Mouse (Mus musculus): ENCODE results near the gene Gm4707. TPM values are rescaled to one million over a fixed set of nuclear protein-coding genes. Genes with fewer than 3 reads are reported as not detected.
"Not testable (repeated sequence)": the region's sequence is repeated elsewhere in the genome, so short reads cannot be mapped to it uniquely, and the experiment has no call there.

The Gm4707 gene
- total RNA-seq, 2 experiments from 2014 or later, result 0.76 to 0.89 TPM

DNA sequence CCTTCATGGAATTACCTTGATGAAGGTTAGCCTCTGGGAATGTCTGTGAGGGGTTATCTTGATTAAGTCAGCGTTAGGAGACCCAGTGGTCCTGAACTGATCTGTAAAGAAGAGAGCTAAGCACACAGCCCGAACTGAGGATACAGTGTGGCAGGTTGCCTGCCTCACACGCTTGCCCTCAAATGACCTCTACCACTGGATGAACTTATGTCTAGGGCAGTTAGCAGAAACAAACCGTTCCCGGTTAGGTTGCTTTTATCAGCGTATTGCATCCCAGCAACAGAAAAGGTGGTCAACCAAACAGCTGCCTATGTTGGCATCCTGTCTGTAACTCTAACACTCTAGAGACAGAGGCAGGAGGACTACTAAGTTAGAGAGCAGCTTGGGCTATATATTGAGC lies 14.5 kb downstream of the Gm4707 start:
- intact Hi-C loops (cut with DNase I), result no loop called here
- DNase-seq, result peak in 1 of 2 experiments; percentile 18

DNA sequence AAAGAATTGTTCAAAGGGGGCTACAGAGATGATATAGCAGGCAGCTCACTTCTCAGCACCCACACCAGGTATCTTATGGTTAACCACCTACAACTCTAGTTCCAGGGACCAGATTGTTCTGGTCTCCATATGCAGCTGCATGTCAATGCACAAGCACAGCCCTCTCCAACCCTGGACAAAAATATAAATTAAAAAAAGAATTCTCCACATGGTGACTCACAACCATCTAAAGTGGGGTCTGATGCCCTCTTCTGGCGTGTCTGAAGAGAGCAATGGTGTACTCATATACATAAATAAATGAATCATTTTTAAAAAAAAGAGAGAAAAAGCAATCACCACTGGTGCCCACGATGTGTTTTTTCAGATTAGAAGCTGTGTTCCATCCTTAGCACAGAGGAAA lies 15.0 kb downstream of the Gm4707 start:
- no peak for DNase-seq

DNA sequence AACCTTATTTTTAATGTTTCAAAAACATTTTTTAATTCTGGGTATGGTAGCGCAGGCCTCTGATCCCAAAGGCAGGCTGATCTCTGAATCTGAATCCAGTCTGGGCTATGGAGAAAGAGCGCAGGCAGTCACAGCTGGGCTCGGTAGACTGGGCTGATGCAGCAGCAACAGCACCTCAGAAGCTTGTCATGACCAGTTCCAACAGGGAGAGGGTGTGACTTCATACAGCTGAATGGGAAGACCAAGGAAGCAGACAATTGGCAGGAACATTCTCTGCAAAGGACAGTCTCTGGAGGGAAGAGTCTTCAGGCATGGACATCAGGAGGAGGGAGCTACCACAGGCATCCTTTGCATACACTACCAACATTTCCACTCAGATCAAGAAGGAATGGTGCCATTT lies 15.6 kb downstream of the Gm4707 start:
- DNase-seq, result no peak
- intact Hi-C loops (cut with DNase I), result no loop called here

More for the DNA sequence above, 15.0 kb downstream of the Gm4707 start:
- intact Hi-C loops (cut with DNase I), result no loop called here

DNA sequence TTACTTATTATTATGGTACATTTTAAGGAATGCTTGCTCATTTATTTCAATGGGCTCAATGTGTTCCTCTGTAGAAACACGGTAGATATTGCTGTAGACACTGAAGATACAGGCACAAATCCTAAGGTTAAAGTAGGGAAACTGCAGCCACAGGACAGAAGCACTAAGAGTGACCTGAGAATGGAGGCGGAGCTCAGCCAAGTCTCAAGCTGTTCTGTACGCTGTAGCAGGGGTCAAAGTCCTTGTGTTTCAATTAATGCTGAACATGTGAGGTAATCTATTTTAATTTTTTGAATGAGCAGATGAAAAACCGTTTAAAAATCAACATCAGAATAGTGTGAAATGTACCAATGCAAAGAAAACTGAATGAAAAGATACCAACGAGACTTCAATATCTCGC lies 16.4 kb downstream of the Gm4707 start:
- no peak for DNase-seq
- intact Hi-C loops (cut with DNase I), result no loop called here

DNA sequence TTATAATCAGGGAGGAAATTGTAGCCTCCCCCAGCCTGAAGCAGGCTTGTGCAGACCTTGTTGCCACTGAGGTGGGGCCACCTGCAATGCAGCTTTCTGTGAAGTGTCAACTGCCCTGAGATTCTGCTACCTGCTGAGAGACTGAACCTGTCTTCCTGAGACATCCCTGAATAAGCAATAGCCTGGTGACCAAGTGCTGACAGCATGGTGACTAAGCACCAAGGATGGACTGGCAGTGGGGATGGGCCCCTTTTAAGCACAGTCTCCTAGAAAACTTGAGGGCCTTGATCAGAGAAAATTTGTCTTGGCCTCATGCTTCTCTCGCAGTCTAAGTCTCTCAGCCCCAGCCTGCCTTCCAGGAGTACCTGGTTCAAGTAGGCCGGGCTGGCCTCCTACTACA lies 37.2 kb downstream of the Gm4707 start:
- intact Hi-C loops (cut with DNase I); DNase-seq: not testable (repeated sequence)

DNA sequence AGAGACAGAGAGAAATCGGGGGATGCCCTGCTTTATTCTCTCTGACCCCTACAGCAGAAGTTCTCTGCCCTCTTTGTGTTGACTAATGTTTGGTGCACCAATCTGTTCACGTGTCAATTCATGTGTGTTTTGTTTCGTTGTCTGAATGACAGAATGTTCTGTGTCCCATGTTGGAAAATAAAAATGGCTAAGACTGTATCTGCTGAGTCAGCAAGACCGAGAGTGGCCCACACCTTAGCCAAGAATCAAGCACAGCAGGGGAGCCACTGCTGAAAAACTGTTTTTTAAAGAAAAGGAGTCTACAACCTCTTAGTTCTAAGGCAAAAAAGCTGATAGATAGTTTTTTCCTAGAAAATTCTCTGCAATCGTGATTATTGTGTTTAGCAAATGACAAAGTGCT lies 40.3 kb downstream of the Gm4707 start:
- intact Hi-C loops (cut with DNase I); DNase-seq: not testable (repeated sequence)

DNA sequence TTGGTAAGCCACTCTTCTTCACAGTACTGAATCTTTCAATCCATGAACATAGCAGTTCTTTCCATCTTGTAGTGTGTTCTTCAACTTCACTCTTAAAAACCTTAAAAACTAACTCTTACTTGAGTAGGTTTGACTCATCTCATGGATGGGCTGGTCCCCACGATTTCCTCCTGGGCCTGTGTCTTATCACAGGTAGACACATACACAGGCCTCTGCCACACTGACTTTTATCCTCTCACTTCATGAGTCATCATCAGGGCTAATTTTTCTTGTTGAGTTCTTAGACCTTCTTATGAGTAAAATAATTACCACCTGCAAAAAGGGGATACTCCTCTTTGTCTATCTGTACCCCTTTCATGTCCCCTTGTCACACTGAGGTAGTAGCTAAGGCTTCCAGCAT lies 42.7 kb downstream of the Gm4707 start:
- intact Hi-C loops (cut with DNase I), result no loop called here

More for the DNA sequence above, 42.7 kb downstream of the Gm4707 start:
- DNase-seq, result no peak

Other genes with a start within 250 kb of the Gm4707 start
- 10 to 100 TPM; 53.7 to 67.6 TPM for gene Emilin2, start 147.9 kb downstream of the Gm4707 start, total RNA-seq (2021)
- gene Smchd1, start 15.4 kb upstream of the Gm4707 start, total RNA-seq (2021), result 10 to 100 TPM; 18.2 to 20.4 TPM
- under 1 TPM; 0.69 to 0.98 TPM for gene Ndc80, start 66.9 kb upstream of the Gm4707 start, total RNA-seq (2021)
- under 1 TPM in 1 of 2 experiments, not detected in 1; 0.19 TPM for gene Spdya, start 92.1 kb upstream of the Gm4707 start, total RNA-seq (2021)
- gene Wdr43, start 156.0 kb upstream of the Gm4707 start, total RNA-seq (2021), result 10 to 100 TPM; 21.0 to 22.1 TPM
- gene Togaram2, start 213.3 kb upstream of the Gm4707 start, total RNA-seq (2021), result 1 to 10 TPM; 3.9 to 5.9 TPM

Measured in heart, postnatal 36 days (tissue).